Mouse (Mus musculus) forebrain, postnatal 0 days (tissue): ENCODE data around the gene Lpin2. TPM values are rescaled to one million over a fixed set of nuclear protein-coding genes. Genes with fewer than 3 reads are reported as not detected.

ENCODE experiments used
- ATAC-seq: fragments of 200-750 bp; cut with Nextera tagmentation; 2 replicates; pipeline ENCODE4 v1.8.0; 2017; ENCODE audit warnings: mild to moderate bottlenecking, moderate library complexity
- DNase-seq: peaks from one replicate; pipeline ENCODE4 v3.0.0-alpha.2; 2015
- H3K27ac ChIP-seq: fragments of 300-500 bp; sonication (generic); 2 replicates; pipeline ENCODE4 v1.5.1; 2014; ENCODE audit warnings: low read depth, mild to moderate bottlenecking, antibody characterized with exemption, low read length, moderate library complexity, mixed read lengths
- H3K27me3 ChIP-seq: fragments of 300-500 bp; sonication (generic); 2 replicates; pipeline ENCODE4 v1.6.1; 2014; ENCODE audit warnings: mild to moderate bottlenecking, low read length, mixed read lengths; ENCODE audit not compliant: insufficient read depth
- H3K36me3 ChIP-seq: fragments of 300-500 bp; sonication (generic); 2 replicates; pipeline ENCODE4 v1.6.1; 2014; ENCODE audit warnings: mild to moderate bottlenecking, moderate library complexity; ENCODE audit not compliant: insufficient read depth
- H3K4me1 ChIP-seq: fragments of 300-500 bp; sonication (generic); 2 replicates; pipeline ENCODE4 v1.6.1; 2014; ENCODE audit warnings: antibody characterized with exemption; ENCODE audit not compliant: insufficient read depth
- H3K4me2 ChIP-seq: fragments of 300-500 bp; sonication (generic); 2 replicates; pipeline ENCODE4 v1.6.1; 2014; ENCODE audit warnings: low read depth, mild to moderate bottlenecking, moderate library complexity
- H3K4me3 ChIP-seq: fragments of 300-500 bp; sonication (generic); 2 replicates; pipeline ENCODE4 v1.5.1; 2014; ENCODE audit warnings: low read depth, low read length, mixed read lengths
- H3K9ac ChIP-seq: fragments of 300-500 bp; sonication (generic); 2 replicates; pipeline ENCODE4 v1.6.1; 2014; ENCODE audit warnings: mild to moderate bottlenecking
- H3K9me3 ChIP-seq: fragments of 300-500 bp; sonication (generic); 2 replicates; pipeline ENCODE4 v1.6.1; 2016; ENCODE audit warnings: low read length
- CTCF ChIP-seq: sonication (generic); IDR thresholded peaks from 2 replicates; pipeline ENCODE4 v1.5.1; 2016; ENCODE audit warnings: antibody characterized with exemption, control low read depth, low read depth
- WGBS: fragments of 180-500 bp; shearing (Covaris S2); extraction: QIAGEN DNeasy Blood & Tissue Kit; methylation state at CpG from one replicate; pipeline ENCODE4 v1.1.7; 2014; 5-methylcytosine and 5-hydroxymethylcytosine counted together
- polyA plus RNA-seq: library from polyadenylated mRNA; unstranded; fragments of >200 nt; fragmentation: Nextera tagmentation; extraction: Ambion mirVana; gene quantifications from 2 replicates; pipeline ENCODE4 v1.2.1, GENCODE M21; 2015
- total RNA-seq: library from RNA; depleted of rRNA; stranded (reverse); fragments of >200 nt; gene quantifications from 2 replicates; pipeline ENCODE4 v1.2.3, GENCODE M21; 2014

Gene Lpin2
- total and polyA plus RNA-seq, 2 experiments from 2014 or later: 32.5 to 58.6 TPM

DNA sequence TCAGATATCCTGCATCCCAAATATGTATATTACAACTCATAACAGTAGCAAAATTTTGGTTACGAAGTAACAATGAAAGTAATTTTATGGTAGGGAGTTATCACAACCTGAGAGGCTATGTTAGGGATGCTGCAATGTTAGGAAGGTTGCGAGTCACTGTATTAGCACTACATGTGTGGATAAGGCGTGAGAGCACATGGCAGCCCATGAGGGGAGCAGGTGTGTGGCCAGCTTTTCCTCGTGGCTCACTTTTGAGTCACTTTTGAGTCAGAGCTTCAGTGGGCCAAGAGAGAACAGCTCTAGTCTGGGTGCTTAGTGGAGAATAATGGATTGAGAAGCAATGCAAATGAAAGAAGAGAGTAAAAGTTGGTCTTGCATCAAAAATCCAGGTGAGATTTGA lies 40.3 kb upstream of the Lpin2 start:
- H3K4me2 ChIP-seq: no peak overlapping the region
- H3K9ac ChIP-seq: no peak overlapping the region
- no peak for TF ChIP-seq CTCF
- no peak overlapping the region for H3K4me3 ChIP-seq
- no peak overlapping the region for H3K27ac ChIP-seq
- no peaks in the 10 kb centered on the region for H3K36me3 ChIP-seq
- no peaks in the 10 kb centered on the region for H3K4me1 ChIP-seq
- 67% methylated on average over 4 of the region's 4 CpGs for WGBS
- no peaks in the 10 kb centered on the region for H3K27me3 ChIP-seq
- ATAC-seq (no peak), DNase-seq (no peak)
- no peaks in the 10 kb centered on the region for H3K9me3 ChIP-seq

DNA sequence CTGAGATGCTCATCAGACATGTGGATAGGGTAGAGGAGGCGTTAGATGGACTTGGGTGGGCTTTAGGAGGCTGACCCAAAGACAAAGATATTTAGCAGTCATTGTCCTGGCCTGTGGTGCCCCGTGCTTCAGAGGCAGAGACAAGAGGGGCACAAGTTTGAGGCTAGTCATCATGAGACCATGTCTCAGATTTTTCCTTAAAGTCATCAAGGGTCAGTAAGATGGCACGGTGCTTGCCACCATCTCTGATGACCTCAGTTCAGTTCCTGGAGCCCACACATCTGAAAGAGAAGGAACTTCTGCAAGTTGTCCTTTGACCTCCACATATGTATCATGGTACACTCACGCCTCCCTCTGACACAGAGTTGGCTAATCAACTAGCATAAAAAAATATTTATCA lies 39.2 kb upstream of the Lpin2 start:
- Histone ChIP-seq H3K9ac (no peak overlapping the region), H3K9me3 (no peaks in the 10 kb centered on the region), H3K4me2 (no peak overlapping the region), H3K4me1 (no peaks in the 10 kb centered on the region), H3K4me3 (no peak overlapping the region), H3K36me3 (no peaks in the 10 kb centered on the region), H3K27ac (no peak overlapping the region), H3K27me3 (no peaks in the 10 kb centered on the region)
- 80% methylated on average over 4 of the region's 4 CpGs for WGBS
- no peak for TF ChIP-seq CTCF
- ATAC-seq (no peak), DNase-seq (no peak)

DNA sequence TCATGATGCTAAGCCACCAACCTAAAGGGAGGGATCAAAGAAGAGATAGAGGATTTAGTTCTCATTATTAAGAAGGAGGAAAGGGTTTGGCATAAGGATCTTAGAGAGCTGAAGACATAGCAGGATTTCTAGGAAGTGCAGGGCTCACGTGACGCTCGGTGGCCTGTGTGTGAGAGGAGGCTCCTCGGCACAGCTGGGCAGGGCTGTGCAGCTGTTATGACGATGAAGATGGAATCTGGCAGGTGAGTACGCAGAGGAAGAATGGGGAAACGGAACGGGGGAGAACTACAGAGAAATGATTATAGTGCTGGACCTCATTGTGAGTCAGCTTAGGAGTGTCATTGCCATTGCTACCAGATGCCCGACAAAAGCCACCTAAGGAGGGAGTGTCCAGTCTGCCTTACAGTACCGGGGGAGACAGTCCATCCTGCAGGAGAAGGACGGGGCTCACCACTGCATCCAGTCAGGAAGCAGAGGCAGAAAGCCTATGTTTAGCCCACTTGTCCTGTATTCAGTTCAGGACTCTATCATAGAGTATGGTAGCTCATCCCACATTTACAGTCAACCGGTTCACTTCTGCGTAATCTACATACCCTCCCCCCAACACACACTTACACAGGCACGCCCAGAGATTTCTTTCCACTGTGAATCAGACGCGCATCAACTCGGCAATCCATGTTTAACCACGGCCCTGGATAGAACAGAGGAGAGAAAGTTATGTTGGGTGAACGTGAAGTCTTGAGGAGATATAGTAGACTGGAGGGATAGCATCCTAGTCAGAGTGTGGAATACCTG lies 37.8 kb upstream of the Lpin2 start:
- DNase-seq: no peak
- Histone ChIP-seq H3K27me3 (no peaks in the 10 kb centered on the region), H3K9ac (no peak overlapping the region), H3K4me1 (no peaks in the 10 kb centered on the region), H3K27ac (no peak overlapping the region), H3K9me3 (no peaks in the 10 kb centered on the region), H3K4me2 (no peak overlapping the region), H3K36me3 (no peaks in the 10 kb centered on the region), H3K4me3 (no peak overlapping the region)
- WGBS: 92% methylated on average over 19 of the region's 19 CpGs
- no peak for TF ChIP-seq CTCF
- no peak for ATAC-seq

- H3K4me3 ChIP-seq: no peak overlapping the region
- no peak overlapping the region for H3K4me2 ChIP-seq
- WGBS: 100% methylated on average over 1 of the region's 1 CpGs
- H3K27ac ChIP-seq: no peak overlapping the region
- ATAC-seq (no peak), DNase-seq (no peak)
- no peaks in the 10 kb centered on the region for H3K36me3 ChIP-seq
- H3K4me1 ChIP-seq: no peaks in the 10 kb centered on the region
- H3K27me3 ChIP-seq: no peaks in the 10 kb centered on the region
- H3K9me3 ChIP-seq: no peaks in the 10 kb centered on the region
- no peak for TF ChIP-seq CTCF
- no peak overlapping the region for H3K9ac ChIP-seq
Observed at GRCm38 (mm10) chr17:71145248-71145961, 37.0 kb upstream of the Lpin2 start.

- DNase-seq: no peak
- Histone ChIP-seq H3K27ac (no peak overlapping the region), H3K4me3 (no peak overlapping the region), H3K27me3 (no peaks in the 10 kb centered on the region), H3K9me3 (no peaks in the 10 kb centered on the region), H3K36me3 (no peaks in the 10 kb centered on the region), H3K4me1 (no peaks in the 10 kb centered on the region), H3K4me2 (no peak overlapping the region), H3K9ac (no peak overlapping the region)
- TF ChIP-seq CTCF: no peak
- WGBS: 75% methylated on average over 4 of the region's 4 CpGs
- no peak for ATAC-seq
Observed at GRCm38 (mm10) chr17:71153356-71153755, 29.0 kb upstream of the Lpin2 start.

GRCm38 (mm10) chr17:71155271-71155670 lies 27.1 kb upstream of the Lpin2 start:
- no peaks in the 10 kb centered on the region for H3K4me1 ChIP-seq
- no peak overlapping the region for H3K4me2 ChIP-seq
- no peaks in the 10 kb centered on the region for H3K27me3 ChIP-seq
- 52% methylated on average over 1 of the region's 1 CpGs for WGBS
- no peak overlapping the region for H3K27ac ChIP-seq
- no peaks in the 10 kb centered on the region for H3K9me3 ChIP-seq
- DNase-seq (no peak), ATAC-seq (no peak)
- no peaks in the 10 kb centered on the region for H3K36me3 ChIP-seq
- no peak overlapping the region for H3K4me3 ChIP-seq
- H3K9ac ChIP-seq: no peak overlapping the region
- no peak for TF ChIP-seq CTCF

GRCm38 (mm10) chr17:71159152-71159567 lies 23.2 kb upstream of the Lpin2 start:
- no peaks in the 10 kb centered on the region for H3K36me3 ChIP-seq
- 5% methylated on average over 4 of the region's 4 CpGs for WGBS
- H3K9ac ChIP-seq: no peak overlapping the region
- H3K27me3 ChIP-seq: no peaks in the 10 kb centered on the region
- H3K27ac ChIP-seq: no peak overlapping the region
- no peak overlapping the region for H3K4me3 ChIP-seq
- H3K4me2 ChIP-seq: no peak overlapping the region
- no peaks in the 10 kb centered on the region for H3K4me1 ChIP-seq
- ATAC-seq (peak; percentile 29; the same call in 1 of the 2 replicates), DNase-seq (no peak)
- no peak for TF ChIP-seq CTCF
- H3K9me3 ChIP-seq: no peaks in the 10 kb centered on the region
